Mouse (Mus musculus): Measurements from ENCODE around the gene Tcf12. TPM values are rescaled to one million over a fixed set of nuclear protein-coding genes. Genes with fewer than 3 reads are reported as not detected.

Tcf12 gene
- polyA plus RNA-seq (2014; fragmentation: Nextera tagmentation; extraction: Ambion mirVana) = 75.5 and 108 TPM in 2 replicates

DNA sequence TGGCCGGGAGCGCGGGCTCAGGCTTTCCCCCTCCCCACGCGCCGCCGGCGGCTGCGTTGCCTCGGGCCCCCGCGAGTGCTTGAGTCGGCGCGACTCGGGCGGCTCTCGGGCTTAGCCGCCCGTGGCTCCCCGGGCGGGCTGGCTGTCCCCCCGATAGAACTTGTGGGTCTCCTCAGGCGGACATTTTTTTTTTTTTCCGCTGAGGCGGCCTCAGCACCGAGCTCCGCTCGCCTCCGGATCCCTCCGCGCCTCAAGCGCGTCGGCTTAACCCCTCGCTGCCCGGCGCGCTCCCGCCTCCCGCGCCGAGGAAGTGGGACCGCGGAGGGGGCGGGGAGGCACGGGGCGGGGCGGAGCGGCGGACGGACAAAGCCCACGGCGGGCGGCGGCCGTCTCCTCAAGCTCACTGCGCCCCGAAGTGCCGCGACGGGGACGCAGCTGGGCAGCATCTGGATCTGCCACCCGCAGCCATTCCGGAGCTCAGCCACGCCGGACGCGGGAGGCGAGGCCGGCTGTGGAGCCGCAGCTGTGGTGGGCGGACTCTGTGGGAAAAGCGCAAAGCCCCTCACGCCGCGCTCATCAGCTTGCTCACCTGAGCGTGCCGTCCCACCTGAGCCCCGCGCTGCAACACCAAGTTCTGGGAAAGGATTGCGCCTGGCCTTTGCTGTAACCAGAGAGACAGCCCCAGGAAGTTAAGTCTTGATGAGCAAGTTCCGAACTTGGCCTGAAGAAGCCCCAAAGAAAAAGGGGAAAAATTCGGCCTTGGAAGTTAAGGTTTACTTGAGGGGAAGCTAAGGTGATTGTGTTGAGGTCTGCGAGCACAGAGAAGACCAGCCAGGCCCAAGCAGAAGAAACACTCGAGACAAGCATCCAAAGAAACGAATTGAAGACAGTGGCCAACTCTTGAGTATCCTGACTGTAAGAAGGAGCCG, at the start of gene Tcf12:
Gene Tcf12, minus strand, starts transcription at position 250 of the 929 bp plus-strand sequence.
- H3K4me3 ChIP-seq (ENCODE audit: low read length) = peak within 1 kb of the TSS; percentile 99
- H3K4me2 ChIP-seq (replicated peaks; ENCODE audit: low read depth, low read length) = peak within 1 kb of the TSS; percentile 59
- peak within 1 kb of the TSS; percentile 96 for H3K27ac ChIP-seq (ENCODE audit: low read depth, low read length)
- H3K36me3 ChIP-seq (ENCODE audit: control insufficient read depth, insufficient read depth, low read length) = peaks cover 14% of the 10 kb centered on the region; the same call in 1 of the 2 replicates
- 1% methylated on average over 82 of the region's 88 CpGs for WGBS
- H3K4me1 ChIP-seq (ENCODE audit: control insufficient read depth, insufficient read depth, low read length) = peaks cover 10% of the 10 kb centered on the region
- no peaks in the 10 kb centered on the region for H3K9me3 ChIP-seq (ENCODE audit: control insufficient read depth, low read length)
- ATAC-seq (ENCODE audit: low FRiP score, low TSS enrichment) = peak; percentile 89
- H3K9ac ChIP-seq (ENCODE audit: low read depth, low read length) = peak within 1 kb of the TSS; percentile 100
- no peaks in the 10 kb centered on the region for H3K27me3 ChIP-seq (ENCODE audit: control insufficient read depth, insufficient read depth, low read length)

DNA sequence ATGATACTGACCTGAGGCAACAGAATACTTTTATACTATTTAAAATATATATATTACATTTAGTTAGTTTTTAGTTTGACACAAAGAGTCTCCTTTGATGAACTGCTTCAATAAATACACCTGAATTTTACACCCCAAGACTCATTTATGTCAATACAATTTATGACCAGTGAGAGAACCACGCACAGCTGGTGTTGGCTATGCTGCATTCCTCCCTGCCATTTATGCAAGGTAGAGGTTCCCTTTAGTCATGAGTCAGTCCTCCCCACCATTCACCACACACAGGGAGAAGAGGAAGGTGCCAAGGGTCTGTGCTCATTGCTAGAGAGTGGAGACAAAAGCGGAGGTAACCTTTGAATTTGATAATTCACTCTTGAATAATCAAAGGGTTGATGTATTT, 46.7 kb upstream of the Tcf12 start:
- Histone ChIP-seq H3K4me3 (ENCODE audit: low read length) (no peak overlapping the region), H3K27me3 (ENCODE audit: control insufficient read depth, insufficient read depth, low read length) (no peaks in the 10 kb centered on the region), H3K36me3 (ENCODE audit: control insufficient read depth, insufficient read depth, low read length) (no peaks in the 10 kb centered on the region), H3K4me2 (replicated peaks; ENCODE audit: low read depth, low read length) (no peak overlapping the region), H3K4me1 (ENCODE audit: control insufficient read depth, insufficient read depth, low read length) (no peaks in the 10 kb centered on the region), H3K9me3 (ENCODE audit: control insufficient read depth, low read length) (no peaks in the 10 kb centered on the region), H3K9ac (ENCODE audit: low read depth, low read length) (no peak overlapping the region), H3K27ac (ENCODE audit: low read depth, low read length) (no peak overlapping the region)
- no peak for ATAC-seq (ENCODE audit: low FRiP score, low TSS enrichment)
- whole genome bisulfite sequencing = 53% methylated on average over 2 of the region's 2 CpGs

DNA sequence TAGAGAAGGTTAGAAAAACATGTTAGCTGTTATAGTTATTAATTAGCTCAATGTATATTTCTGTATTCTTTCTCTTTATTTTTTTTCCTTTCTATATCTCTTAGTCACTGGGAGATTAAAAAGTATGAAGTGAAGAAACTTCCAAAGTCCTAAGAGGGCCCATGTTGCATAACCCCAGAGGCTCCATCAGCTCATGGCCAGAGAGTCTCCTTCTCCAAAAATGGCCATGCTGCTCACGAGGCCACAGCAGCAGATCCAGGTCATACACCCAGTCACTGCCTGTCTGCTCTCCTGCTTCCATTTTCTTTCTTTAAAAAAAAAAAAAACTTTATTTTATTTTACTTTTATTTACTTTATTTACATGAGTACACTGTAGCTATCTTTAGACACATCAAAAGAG, 45.4 kb upstream of the Tcf12 start:
- no peak overlapping the region for H3K4me2 ChIP-seq (replicated peaks; ENCODE audit: low read depth, low read length)
- H3K4me1 ChIP-seq (ENCODE audit: control insufficient read depth, insufficient read depth, low read length) = no peaks in the 10 kb centered on the region
- no peak for ATAC-seq (ENCODE audit: low FRiP score, low TSS enrichment)
- H3K36me3 ChIP-seq (ENCODE audit: control insufficient read depth, insufficient read depth, low read length) = no peaks in the 10 kb centered on the region
- H3K9ac ChIP-seq (ENCODE audit: low read depth, low read length) = no peak overlapping the region
- WGBS = 73% methylated on average over 1 of the region's 1 CpGs
- H3K27me3 ChIP-seq (ENCODE audit: control insufficient read depth, insufficient read depth, low read length) = no peaks in the 10 kb centered on the region
- H3K27ac ChIP-seq (ENCODE audit: low read depth, low read length) = no peak overlapping the region
- no peak overlapping the region for H3K4me3 ChIP-seq (ENCODE audit: low read length)
- H3K9me3 ChIP-seq (ENCODE audit: control insufficient read depth, low read length) = no peaks in the 10 kb centered on the region

DNA sequence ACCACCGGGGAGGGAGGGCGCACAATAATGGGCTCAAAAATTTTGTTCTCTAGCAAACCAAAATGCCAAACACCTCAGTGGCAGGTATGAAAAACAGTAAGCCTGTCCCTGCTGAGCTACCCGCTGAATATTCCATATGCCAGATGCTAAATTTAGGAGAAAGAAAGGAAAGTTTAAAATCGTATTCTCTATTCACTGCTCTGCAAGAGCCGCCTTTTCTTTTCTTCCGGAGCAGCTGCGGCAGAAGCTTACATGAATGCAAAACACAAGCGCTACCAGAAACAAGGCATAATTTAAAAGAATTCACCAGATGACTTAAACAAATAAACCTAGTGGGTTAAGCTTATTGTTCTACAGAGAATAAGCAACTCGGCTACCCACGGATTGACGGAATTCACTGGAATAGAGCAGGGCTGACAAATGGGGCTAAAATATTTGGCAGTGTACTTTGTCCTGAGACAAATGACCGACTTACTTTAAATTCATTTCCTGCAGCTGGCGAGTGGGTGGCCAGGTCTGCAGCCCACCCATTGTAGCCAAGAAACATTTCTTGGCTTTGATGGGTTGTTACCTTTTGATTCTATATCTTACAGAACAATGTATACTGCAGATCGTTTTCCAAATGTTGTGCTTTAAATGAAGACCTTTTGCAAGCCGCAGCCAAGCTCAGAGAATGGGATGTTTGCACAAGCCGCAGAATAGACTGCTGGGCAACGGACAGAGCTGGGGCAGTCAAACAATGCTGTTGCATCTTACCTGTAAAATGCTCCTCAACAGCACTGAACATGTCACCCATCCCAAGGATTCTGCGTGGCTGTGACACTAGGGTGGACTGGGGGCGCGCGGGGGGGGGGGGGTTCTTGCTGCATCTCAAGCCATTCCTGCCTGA, 43.8 kb upstream of the Tcf12 start:
- H3K9me3 ChIP-seq (ENCODE audit: control insufficient read depth, low read length) = no peaks in the 10 kb centered on the region
- H3K27me3 ChIP-seq (ENCODE audit: control insufficient read depth, insufficient read depth, low read length) = no peaks in the 10 kb centered on the region
- peak overlapping the region; percentile 35 for H3K4me2 ChIP-seq (replicated peaks; ENCODE audit: low read depth, low read length)
- no peak overlapping the region for H3K27ac ChIP-seq (ENCODE audit: low read depth, low read length)
- WGBS = 42% methylated on average over 21 of the region's 21 CpGs
- peak overlapping the region; percentile 37; the same call in 1 of the 2 replicates for H3K9ac ChIP-seq (ENCODE audit: low read depth, low read length)
- no peaks in the 10 kb centered on the region for H3K4me1 ChIP-seq (ENCODE audit: control insufficient read depth, insufficient read depth, low read length)
- no peaks in the 10 kb centered on the region for H3K36me3 ChIP-seq (ENCODE audit: control insufficient read depth, insufficient read depth, low read length)
- ATAC-seq (ENCODE audit: low FRiP score, low TSS enrichment) = no peak
- peak overlapping the region; percentile 6; the same call in 1 of the 2 replicates for H3K4me3 ChIP-seq (ENCODE audit: low read length)

DNA sequence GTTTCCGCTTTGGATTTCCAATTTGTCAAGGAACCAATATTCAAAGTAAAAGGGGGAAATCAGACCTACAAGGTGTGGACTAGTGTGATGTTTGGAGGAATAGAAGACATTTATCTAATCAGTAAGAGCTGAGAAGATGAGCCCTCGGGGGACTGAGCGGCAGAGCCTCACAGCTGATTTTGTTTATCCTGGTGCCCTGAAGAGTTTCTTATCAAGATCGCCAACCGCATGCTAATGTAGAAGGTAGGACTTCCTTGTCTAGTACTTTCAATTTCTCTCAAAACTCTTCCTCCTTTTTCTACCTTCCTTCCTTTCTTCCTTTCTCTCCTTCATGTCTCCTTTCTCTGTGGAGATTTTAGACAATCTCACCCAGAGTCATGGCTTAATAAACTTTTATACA, 32.5 kb upstream of the Tcf12 start:
- no peak overlapping the region for H3K9ac ChIP-seq (ENCODE audit: low read depth, low read length)

DNA sequence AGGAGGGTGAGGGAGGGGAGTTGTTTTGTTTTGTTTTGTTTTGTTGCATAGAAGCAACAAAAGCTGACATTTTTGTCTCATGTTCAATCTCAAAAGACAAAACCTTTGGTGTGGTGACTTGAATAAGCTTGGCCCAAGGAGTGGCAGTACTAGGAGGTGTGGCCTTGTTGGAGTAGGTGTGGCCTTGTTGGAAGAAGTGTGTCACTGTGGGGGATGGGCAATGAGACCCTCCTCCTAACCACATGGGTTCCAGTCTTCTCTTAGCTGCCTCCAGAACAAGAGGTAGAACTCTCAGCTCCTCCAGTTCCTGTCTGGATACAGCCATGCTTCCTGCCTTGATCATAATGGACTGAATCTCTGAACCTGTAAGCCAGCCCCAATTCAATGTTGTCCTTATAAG, 26.2 kb upstream of the Tcf12 start:
- Histone ChIP-seq H3K9ac (ENCODE audit: low read depth, low read length) (no peak overlapping the region), H3K27ac (ENCODE audit: low read depth, low read length) (no peak overlapping the region), H3K4me1 (ENCODE audit: control insufficient read depth, insufficient read depth, low read length) (peaks cover 4% of the 10 kb centered on the region; the same call in 1 of the 2 replicates), H3K9me3 (ENCODE audit: control insufficient read depth, low read length) (no peaks in the 10 kb centered on the region), H3K4me3 (ENCODE audit: low read length) (no peak overlapping the region), H3K27me3 (ENCODE audit: control insufficient read depth, insufficient read depth, low read length) (no peaks in the 10 kb centered on the region), H3K4me2 (replicated peaks; ENCODE audit: low read depth, low read length) (no peak overlapping the region), H3K36me3 (ENCODE audit: control insufficient read depth, insufficient read depth, low read length) (no peaks in the 10 kb centered on the region)
- no peak for ATAC-seq (ENCODE audit: low FRiP score, low TSS enrichment)

More for the DNA sequence above, 32.5 kb upstream of the Tcf12 start:
- ATAC-seq (ENCODE audit: low FRiP score, low TSS enrichment) = no peak
- Histone ChIP-seq H3K4me1 (ENCODE audit: control insufficient read depth, insufficient read depth, low read length) (no peaks in the 10 kb centered on the region), H3K27ac (ENCODE audit: low read depth, low read length) (no peak overlapping the region), H3K4me3 (ENCODE audit: low read length) (no peak overlapping the region), H3K4me2 (replicated peaks; ENCODE audit: low read depth, low read length) (no peak overlapping the region), H3K27me3 (ENCODE audit: control insufficient read depth, insufficient read depth, low read length) (no peaks in the 10 kb centered on the region), H3K9me3 (ENCODE audit: control insufficient read depth, low read length) (no peaks in the 10 kb centered on the region), H3K36me3 (ENCODE audit: control insufficient read depth, insufficient read depth, low read length) (no peaks in the 10 kb centered on the region)
- WGBS = 90% methylated on average over 5 of the region's 5 CpGs

DNA sequence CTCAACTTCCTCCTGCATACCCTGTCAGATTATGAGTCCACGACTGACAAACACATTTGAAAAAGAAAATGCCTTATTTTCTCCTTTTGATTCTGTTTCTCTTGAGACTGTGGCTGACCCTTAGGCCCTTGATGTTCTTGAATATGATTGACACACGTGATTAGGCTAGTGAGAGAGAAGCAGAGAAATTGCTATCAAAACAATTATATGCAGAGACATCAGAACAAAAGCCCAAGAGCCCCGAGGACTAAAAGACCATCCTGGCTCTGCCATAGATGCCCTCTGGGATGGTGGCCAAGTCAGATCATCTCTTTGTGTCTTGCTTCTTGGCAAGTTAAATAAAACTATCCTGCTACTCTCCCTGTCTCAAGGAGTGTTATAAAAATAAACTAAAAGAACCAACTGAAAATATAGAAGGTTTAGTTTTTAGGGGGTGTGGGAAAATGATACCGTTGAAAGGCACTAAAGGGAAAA, 22.1 kb upstream of the Tcf12 start:
- Histone ChIP-seq H3K36me3 (ENCODE audit: control insufficient read depth, insufficient read depth, low read length) (no peaks in the 10 kb centered on the region), H3K4me1 (ENCODE audit: control insufficient read depth, insufficient read depth, low read length) (peaks cover 7% of the 10 kb centered on the region; the same call in 1 of the 2 replicates), H3K9ac (ENCODE audit: low read depth, low read length) (peak overlapping the region; percentile 84; the same call in 1 of the 2 replicates), H3K27me3 (ENCODE audit: control insufficient read depth, insufficient read depth, low read length) (no peaks in the 10 kb centered on the region), H3K9me3 (ENCODE audit: control insufficient read depth, low read length) (no peaks in the 10 kb centered on the region), H3K4me3 (ENCODE audit: low read length) (peak overlapping the region; percentile 61), H3K27ac (ENCODE audit: low read depth, low read length) (peak overlapping the region; percentile 93; the same call in 1 of the 2 replicates), H3K4me2 (replicated peaks; ENCODE audit: low read depth, low read length) (peak overlapping the region; percentile 92)
- 56% methylated on average over 4 of the region's 4 CpGs for WGBS
- no peak for ATAC-seq (ENCODE audit: low FRiP score, low TSS enrichment)

DNA sequence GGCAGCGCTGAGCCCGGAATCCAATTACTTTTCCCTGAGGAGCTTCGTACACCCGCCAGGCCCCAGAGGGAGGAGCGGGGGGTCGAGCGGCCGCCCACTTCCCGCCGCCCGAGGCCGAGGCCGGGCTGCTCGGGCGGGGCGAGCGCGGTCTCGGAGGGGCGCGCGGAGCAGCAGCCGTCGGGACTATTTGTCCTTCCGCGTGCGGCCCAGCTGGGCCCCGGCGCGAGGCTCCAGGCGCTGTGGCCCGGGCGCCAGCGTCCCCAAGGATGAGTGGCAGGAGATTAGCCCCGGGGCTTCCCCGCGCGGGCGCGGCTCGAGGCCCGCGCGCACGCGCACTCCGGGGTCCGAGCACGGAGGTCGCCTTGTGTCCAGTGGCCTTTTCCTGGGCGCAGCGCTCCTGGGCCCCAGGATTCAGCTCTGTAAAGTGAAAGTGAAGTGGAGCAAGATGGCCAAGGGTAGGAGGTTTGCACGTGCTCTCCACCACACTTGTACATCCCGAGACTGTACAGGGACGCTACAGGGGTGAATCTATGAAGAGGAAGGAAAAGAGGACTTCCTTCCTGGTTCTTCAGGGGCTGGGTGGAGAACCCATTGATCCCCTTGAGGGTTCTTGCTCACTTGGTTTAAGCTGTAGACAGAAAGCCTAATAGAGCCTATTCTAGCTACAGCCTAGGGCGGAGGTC, 21.6 kb upstream of the Tcf12 start:
- WGBS = 2% methylated on average over 56 of the region's 56 CpGs
- ATAC-seq (ENCODE audit: low FRiP score, low TSS enrichment) = peak; percentile 98

More for the DNA sequence above, 21.6 kb upstream of the Tcf12 start:
- no peaks in the 10 kb centered on the region for H3K27me3 ChIP-seq (ENCODE audit: control insufficient read depth, insufficient read depth, low read length)
- H3K4me2 ChIP-seq (replicated peaks; ENCODE audit: low read depth, low read length) = peak overlapping the region; percentile 92
- H3K9ac ChIP-seq (ENCODE audit: low read depth, low read length) = peak overlapping the region; percentile 84
- H3K4me1 ChIP-seq (ENCODE audit: control insufficient read depth, insufficient read depth, low read length) = peaks cover 7% of the 10 kb centered on the region; the same call in 1 of the 2 replicates
- no peaks in the 10 kb centered on the region for H3K9me3 ChIP-seq (ENCODE audit: control insufficient read depth, low read length)
- H3K4me3 ChIP-seq (ENCODE audit: low read length) = peak overlapping the region; percentile 61
- peak overlapping the region; percentile 93 for H3K27ac ChIP-seq (ENCODE audit: low read depth, low read length)
- H3K36me3 ChIP-seq (ENCODE audit: control insufficient read depth, insufficient read depth, low read length) = no peaks in the 10 kb centered on the region

Data from kidney, embryonic 14.5 days (tissue).